Mouse (Mus musculus) kidney, adult 11 months (tissue): Measurements from ENCODE around the gene Gm5767.
"Not testable (repeated sequence)": the region's sequence is repeated elsewhere in the genome, so short reads cannot be mapped to it uniquely, and the experiment has no call there.

Experiments
- DNase-seq: peaks from one replicate; pipeline ENCODE4 v3.0.0; 2022

Gene Gm5767

DNA sequence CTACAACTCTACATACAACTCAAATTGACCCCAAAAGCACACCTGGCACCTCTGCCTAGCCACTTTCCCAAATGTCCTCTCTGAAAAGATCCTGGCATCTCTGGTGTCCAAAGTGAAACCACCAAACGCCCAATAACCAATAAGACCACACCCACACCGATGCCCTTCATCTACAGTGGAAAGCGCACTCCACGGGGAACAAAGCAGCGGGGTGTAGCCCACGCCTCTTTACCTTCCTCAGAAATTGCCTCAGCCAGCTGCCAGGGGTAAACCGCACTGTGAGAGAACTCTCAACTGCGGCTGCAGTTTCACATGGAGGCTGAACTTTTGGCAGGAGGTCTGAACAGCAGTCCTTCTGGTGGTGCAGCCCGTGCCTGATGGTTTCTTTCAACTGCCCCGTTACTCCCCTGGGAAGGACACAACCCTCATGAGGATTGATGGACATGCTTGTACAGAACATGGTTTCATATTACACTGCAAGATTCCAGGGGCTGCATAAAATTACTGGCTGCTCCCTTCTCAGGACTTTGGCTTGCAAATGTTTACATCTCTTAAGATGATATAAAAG, 35.0 kb downstream of the Gm5767 start:
- no peak for DNase-seq

DNA sequence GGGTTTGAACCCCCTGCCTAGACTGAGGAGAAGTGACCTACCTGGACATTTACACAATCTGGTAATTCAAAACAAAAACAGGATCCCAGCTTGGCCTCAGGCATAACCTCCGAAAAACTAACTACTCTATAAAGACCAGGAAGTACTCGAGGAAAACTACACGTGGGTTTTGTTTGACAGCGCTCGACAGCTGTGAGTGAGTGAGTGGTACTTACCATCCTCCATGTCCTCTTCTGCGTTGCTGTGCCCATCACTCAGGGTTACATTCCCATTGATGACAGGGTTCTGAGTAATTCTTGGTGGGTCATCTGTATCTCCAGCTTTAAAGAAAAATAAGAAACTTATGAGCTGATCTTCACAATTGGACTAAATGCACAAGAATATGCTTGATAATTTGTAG, 35.7 kb downstream of the Gm5767 start:
- DNase-seq = no peak

DNA sequence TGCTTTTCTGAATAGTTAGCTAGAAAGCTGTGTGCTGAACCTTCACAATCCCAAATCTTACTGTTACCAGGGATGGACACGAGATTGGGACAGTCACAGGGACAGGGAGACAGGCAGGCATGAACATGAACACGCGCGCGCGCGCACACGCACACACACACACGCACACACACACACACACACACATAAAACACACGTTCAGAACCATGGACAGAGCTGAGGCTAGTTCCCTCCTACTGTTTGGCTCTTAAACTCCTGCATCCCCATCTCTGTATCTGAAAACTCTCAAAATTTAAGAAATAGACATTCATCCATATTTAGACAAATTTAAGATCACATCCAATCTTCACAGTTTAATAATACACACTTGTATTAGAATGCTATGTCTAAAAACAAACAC, 37.2 kb downstream of the Gm5767 start:
- DNase-seq = no peak

DNA sequence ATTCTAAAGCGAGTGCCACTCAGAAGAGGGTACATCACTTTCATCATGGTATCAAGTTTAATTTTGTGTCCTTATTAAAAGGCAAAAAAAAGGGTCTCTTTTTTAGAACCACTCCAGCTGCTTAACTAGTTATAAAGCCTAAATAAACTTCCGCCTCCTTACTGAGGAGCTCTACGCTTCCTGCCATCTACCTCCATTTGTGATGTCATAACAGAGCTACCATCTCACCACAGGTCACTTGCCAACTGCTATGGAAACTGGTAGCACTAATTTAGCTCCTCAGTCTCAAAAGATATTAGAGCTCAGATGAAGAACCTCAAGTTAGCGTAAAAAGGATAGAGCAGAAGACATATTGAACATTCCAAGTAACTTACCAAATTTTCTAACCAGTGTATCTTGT, 39.9 kb downstream of the Gm5767 start:
- no peak for DNase-seq

DNA sequence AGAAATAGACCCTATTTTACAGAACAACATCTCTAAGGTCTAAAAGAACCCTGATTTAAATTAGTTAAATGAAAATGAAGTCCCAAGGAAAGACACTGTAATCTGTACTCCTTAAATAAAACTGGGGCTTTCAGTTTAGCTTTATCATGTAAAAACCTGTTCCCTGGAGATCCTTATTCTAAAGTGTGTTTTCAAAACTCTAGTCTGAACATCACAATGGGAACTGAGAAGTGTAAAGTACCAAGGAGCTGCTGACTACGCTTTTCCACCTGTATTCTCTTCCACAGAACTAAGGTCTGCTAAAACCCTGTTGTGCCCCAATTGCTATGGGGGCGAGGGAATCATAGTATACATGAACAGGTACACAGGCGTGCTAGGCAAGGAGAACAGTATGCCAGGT, 43.5 kb downstream of the Gm5767 start:
- DNase-seq = no peak

DNA sequence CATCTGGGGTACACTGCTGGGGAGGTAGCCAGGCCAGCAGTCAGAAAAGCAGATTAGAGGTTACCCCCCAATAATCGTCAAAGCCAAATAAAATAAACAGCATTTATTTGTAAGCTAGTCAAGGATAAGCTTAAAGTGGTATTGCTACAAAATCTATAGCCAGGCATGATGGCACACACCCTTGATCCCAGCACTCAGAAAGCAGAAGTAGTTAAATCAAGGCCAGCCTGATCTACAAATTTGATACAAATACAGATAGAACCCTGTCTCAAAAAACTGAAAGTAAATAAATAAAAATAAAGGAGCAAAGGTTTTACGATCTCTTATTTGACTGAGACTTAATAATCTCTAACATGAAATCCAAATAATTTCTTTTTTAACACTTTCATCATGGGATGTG, 45.2 kb downstream of the Gm5767 start:
- DNase-seq = no peak

DNA sequence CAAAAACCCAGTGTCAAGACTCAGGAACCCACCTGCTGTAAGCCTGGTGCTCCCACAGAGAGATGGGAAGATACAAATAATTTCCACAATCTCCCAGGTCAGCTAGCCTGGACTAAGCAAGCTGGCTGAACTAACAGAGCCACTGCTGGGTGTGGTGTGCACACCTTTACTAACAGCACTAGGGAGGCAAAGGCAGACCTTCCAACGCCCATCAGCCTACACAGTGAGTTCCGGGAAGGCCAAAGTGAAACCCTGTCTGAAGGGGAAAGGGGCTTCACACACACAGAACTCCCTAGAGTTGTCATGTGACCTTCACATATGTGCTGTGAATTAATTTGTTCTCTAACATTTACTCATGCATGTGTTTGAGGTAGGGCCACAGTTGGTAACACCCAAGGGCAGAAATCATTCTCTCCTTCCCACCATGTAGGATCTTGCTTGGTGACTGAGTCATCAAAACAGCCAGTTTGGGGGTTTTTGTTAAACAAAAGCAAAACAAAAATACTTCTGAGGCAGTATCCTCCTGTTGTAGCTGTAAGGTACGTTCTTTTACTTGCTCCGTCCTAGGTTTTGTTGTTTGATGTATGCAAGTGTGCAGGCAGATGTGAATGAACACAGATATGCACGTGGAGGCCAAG, 47.7 kb downstream of the Gm5767 start:
- no peak for DNase-seq

DNA sequence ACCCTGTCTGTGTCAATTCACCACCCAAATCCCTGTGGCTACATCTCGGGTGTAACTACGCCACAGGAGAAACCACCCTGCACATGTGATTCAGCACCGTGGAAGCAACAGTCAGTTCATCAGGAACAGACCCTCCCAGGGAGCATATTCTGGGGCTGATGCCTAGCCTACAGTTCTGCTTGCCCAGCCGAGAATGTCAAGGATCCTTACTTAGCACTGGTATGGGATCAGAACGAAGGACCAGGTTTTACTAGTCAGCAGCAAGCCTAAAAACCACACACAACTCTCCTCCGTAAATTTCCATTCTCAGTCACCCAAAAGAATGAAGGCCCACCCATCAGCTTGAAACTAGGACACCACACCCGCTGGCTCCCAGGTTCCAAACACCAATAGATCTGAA, 51.1 kb downstream of the Gm5767 start:
- no peak for DNase-seq

DNA sequence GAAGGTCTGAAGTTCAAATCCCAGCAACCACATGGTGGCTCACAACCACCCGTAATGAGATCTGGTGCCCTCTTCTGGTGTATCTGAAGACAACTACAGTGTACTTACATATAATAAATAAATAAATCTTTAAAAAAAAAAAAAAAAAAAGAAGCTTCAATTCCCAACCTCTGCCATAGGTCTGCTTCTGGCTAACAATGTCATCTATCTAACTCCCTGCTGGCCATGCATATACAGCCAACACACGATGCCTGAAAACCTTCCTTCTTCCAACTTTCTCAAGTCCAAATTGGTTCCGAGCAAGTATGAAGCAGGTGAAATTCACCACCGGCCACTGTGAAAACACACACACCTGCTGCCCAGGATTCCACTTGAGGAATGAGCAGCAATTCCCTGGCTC, 51.9 kb downstream of the Gm5767 start:
- DNase-seq = not testable (repeated sequence)
